Mouse (Mus musculus): ENCODE results near the gene Rhoj. TPM values are rescaled to one million over a fixed set of nuclear protein-coding genes. Genes with fewer than 3 reads are reported as not detected.
A peak's percentile ranks its signal among the peaks of the same experiment; 100 is the strongest.

The Rhoj gene
- polyA plus RNA-seq, 1 experiment from 2014 or later: 32.7 TPM

GRCm38 (mm10) chr12:75367371-75367770 is 59.2 kb downstream of the Rhoj start:
- H3K27me3 ChIP-seq (ENCODE audit: control insufficient read depth, insufficient read depth, low read length): no peaks in the 10 kb centered on the region
- no peaks in the 10 kb centered on the region for H3K36me3 ChIP-seq (ENCODE audit: control insufficient read depth, insufficient read depth, low read length)
- no peaks in the 10 kb centered on the region for H3K4me1 ChIP-seq (ENCODE audit: control insufficient read depth, insufficient read depth, low read length)
- H3K27ac ChIP-seq (replicated peaks; ENCODE audit: low read depth, low read length): no peak overlapping the region
- no peak for ATAC-seq (ENCODE audit: insufficient number of reproducible peaks, low FRiP score, low TSS enrichment, low read depth)
- no peak overlapping the region for H3K9ac ChIP-seq (ENCODE audit: low read length)
- DNase-seq (ENCODE audit: low spot score): no peak
- H3K4me3 ChIP-seq (ENCODE audit: low read depth, low read length): no peak overlapping the region
- no peak overlapping the region for H3K4me2 ChIP-seq (ENCODE audit: low read depth, severe bottlenecking)
- no peaks in the 10 kb centered on the region for H3K9me3 ChIP-seq (ENCODE audit: control insufficient read depth, low read length)
- WGBS: 92% methylated on average over 6 of the region's 6 CpGs

GRCm38 (mm10) chr12:75368527-75368926 is 60.4 kb downstream of the Rhoj start:
- Histone ChIP-seq H3K9ac (ENCODE audit: low read length) (no peak overlapping the region), H3K4me3 (ENCODE audit: low read depth, low read length) (no peak overlapping the region), H3K27ac (replicated peaks; ENCODE audit: low read depth, low read length) (no peak overlapping the region), H3K36me3 (ENCODE audit: control insufficient read depth, insufficient read depth, low read length) (no peaks in the 10 kb centered on the region), H3K9me3 (ENCODE audit: control insufficient read depth, low read length) (no peaks in the 10 kb centered on the region), H3K27me3 (ENCODE audit: control insufficient read depth, insufficient read depth, low read length) (no peaks in the 10 kb centered on the region), H3K4me1 (ENCODE audit: control insufficient read depth, insufficient read depth, low read length) (no peaks in the 10 kb centered on the region), H3K4me2 (ENCODE audit: low read depth, severe bottlenecking) (no peak overlapping the region)
- no peak for DNase-seq (ENCODE audit: low spot score)
- 92% methylated on average over 5 of the region's 5 CpGs for WGBS
- ATAC-seq (ENCODE audit: insufficient number of reproducible peaks, low FRiP score, low TSS enrichment, low read depth): no peak

GRCm38 (mm10) chr12:75369418-75369851 is 61.3 kb downstream of the Rhoj start:
- no peak overlapping the region for H3K4me3 ChIP-seq (ENCODE audit: low read depth, low read length)
- ATAC-seq (ENCODE audit: insufficient number of reproducible peaks, low FRiP score, low TSS enrichment, low read depth) (peak; percentile 31; the same call in 1 of the 2 replicates), DNase-seq (ENCODE audit: low spot score) (no peak)
- H3K4me1 ChIP-seq (ENCODE audit: control insufficient read depth, insufficient read depth, low read length): no peaks in the 10 kb centered on the region
- no peak overlapping the region for H3K4me2 ChIP-seq (ENCODE audit: low read depth, severe bottlenecking)
- no peaks in the 10 kb centered on the region for H3K36me3 ChIP-seq (ENCODE audit: control insufficient read depth, insufficient read depth, low read length)
- no peaks in the 10 kb centered on the region for H3K27me3 ChIP-seq (ENCODE audit: control insufficient read depth, insufficient read depth, low read length)
- H3K9ac ChIP-seq (ENCODE audit: low read length): no peak overlapping the region
- no peak overlapping the region for H3K27ac ChIP-seq (replicated peaks; ENCODE audit: low read depth, low read length)
- H3K9me3 ChIP-seq (ENCODE audit: control insufficient read depth, low read length): no peaks in the 10 kb centered on the region
- WGBS: 81% methylated on average over 2 of the region's 2 CpGs

- no peak overlapping the region for H3K27ac ChIP-seq (replicated peaks; ENCODE audit: low read depth, low read length)
- H3K9ac ChIP-seq (ENCODE audit: low read length): no peak overlapping the region
- DNase-seq (ENCODE audit: low spot score) (no peak), ATAC-seq (ENCODE audit: insufficient number of reproducible peaks, low FRiP score, low TSS enrichment, low read depth) (no peak)
- H3K4me1 ChIP-seq (ENCODE audit: control insufficient read depth, insufficient read depth, low read length): no peaks in the 10 kb centered on the region
- H3K27me3 ChIP-seq (ENCODE audit: control insufficient read depth, insufficient read depth, low read length): no peaks in the 10 kb centered on the region
- WGBS: 92% methylated on average over 10 of the region's 10 CpGs
- H3K36me3 ChIP-seq (ENCODE audit: control insufficient read depth, insufficient read depth, low read length): no peaks in the 10 kb centered on the region
- H3K4me3 ChIP-seq (ENCODE audit: low read depth, low read length): no peak overlapping the region
- no peak overlapping the region for H3K4me2 ChIP-seq (ENCODE audit: low read depth, severe bottlenecking)
- no peaks in the 10 kb centered on the region for H3K9me3 ChIP-seq (ENCODE audit: control insufficient read depth, low read length)
These were observed 66.3 kb downstream of the Rhoj start for GRCm38 (mm10) chr12:75374437-75374836.

- ATAC-seq (ENCODE audit: insufficient number of reproducible peaks, low FRiP score, low TSS enrichment, low read depth): no peak
These were observed 66.9 kb downstream of the Rhoj start for GRCm38 (mm10) chr12:75375060-75375459.

GRCm38 (mm10) chr12:75376126-75376525 is 68.0 kb downstream of the Rhoj start:
- Histone ChIP-seq H3K36me3 (ENCODE audit: control insufficient read depth, insufficient read depth, low read length) (no peaks in the 10 kb centered on the region), H3K4me2 (ENCODE audit: low read depth, severe bottlenecking) (no peak overlapping the region), H3K4me3 (ENCODE audit: low read depth, low read length) (no peak overlapping the region), H3K9me3 (ENCODE audit: control insufficient read depth, low read length) (no peaks in the 10 kb centered on the region), H3K27me3 (ENCODE audit: control insufficient read depth, insufficient read depth, low read length) (no peaks in the 10 kb centered on the region), H3K9ac (ENCODE audit: low read length) (no peak overlapping the region), H3K27ac (replicated peaks; ENCODE audit: low read depth, low read length) (no peak overlapping the region), H3K4me1 (ENCODE audit: control insufficient read depth, insufficient read depth, low read length) (no peaks in the 10 kb centered on the region)
- WGBS: 86% methylated on average over 6 of the region's 6 CpGs
- ATAC-seq (ENCODE audit: insufficient number of reproducible peaks, low FRiP score, low TSS enrichment, low read depth) (no peak), DNase-seq (ENCODE audit: low spot score) (no peak)

More at GRCm38 (mm10) chr12:75375060-75375459, 66.9 kb downstream of the Rhoj start:
- DNase-seq (ENCODE audit: low spot score): no peak
- WGBS: 95% methylated on average over 12 of the region's 12 CpGs
- Histone ChIP-seq H3K9me3 (ENCODE audit: control insufficient read depth, low read length) (no peaks in the 10 kb centered on the region), H3K27ac (replicated peaks; ENCODE audit: low read depth, low read length) (no peak overlapping the region), H3K9ac (ENCODE audit: low read length) (no peak overlapping the region), H3K4me3 (ENCODE audit: low read depth, low read length) (no peak overlapping the region), H3K4me2 (ENCODE audit: low read depth, severe bottlenecking) (no peak overlapping the region), H3K27me3 (ENCODE audit: control insufficient read depth, insufficient read depth, low read length) (no peaks in the 10 kb centered on the region), H3K36me3 (ENCODE audit: control insufficient read depth, insufficient read depth, low read length) (no peaks in the 10 kb centered on the region), H3K4me1 (ENCODE audit: control insufficient read depth, insufficient read depth, low read length) (no peaks in the 10 kb centered on the region)

GRCm38 (mm10) chr12:75386731-75387130 is 78.6 kb downstream of the Rhoj start:
- 0 out of 2 replicates have a peak, but pooled peaks have one; percentile 57 for ATAC-seq (ENCODE audit: insufficient number of reproducible peaks, low FRiP score, low TSS enrichment, low read depth)
- WGBS: 85% methylated on average over 9 of the region's 9 CpGs

GRCm38 (mm10) chr12:75387156-75387555 is 79.0 kb downstream of the Rhoj start:
- H3K4me2 ChIP-seq (ENCODE audit: low read depth, severe bottlenecking): no peak overlapping the region
- H3K27ac ChIP-seq (replicated peaks; ENCODE audit: low read depth, low read length): no peak overlapping the region
- 65% methylated on average over 8 of the region's 8 CpGs for WGBS
- no peaks in the 10 kb centered on the region for H3K9me3 ChIP-seq (ENCODE audit: control insufficient read depth, low read length)
- DNase-seq (ENCODE audit: low spot score) (peak; percentile 29), ATAC-seq (ENCODE audit: insufficient number of reproducible peaks, low FRiP score, low TSS enrichment, low read depth) (0 out of 2 replicates have a peak, but pooled peaks have one; percentile 57)
- no peaks in the 10 kb centered on the region for H3K36me3 ChIP-seq (ENCODE audit: control insufficient read depth, insufficient read depth, low read length)
- peaks cover 4% of the 10 kb centered on the region; the same call in 1 of the 2 replicates for H3K4me1 ChIP-seq (ENCODE audit: control insufficient read depth, insufficient read depth, low read length)
- no peak overlapping the region for H3K4me3 ChIP-seq (ENCODE audit: low read depth, low read length)
- no peak overlapping the region for H3K9ac ChIP-seq (ENCODE audit: low read length)
- H3K27me3 ChIP-seq (ENCODE audit: control insufficient read depth, insufficient read depth, low read length): no peaks in the 10 kb centered on the region

More at GRCm38 (mm10) chr12:75386731-75387130, 78.6 kb downstream of the Rhoj start:
- no peak overlapping the region for H3K4me3 ChIP-seq (ENCODE audit: low read depth, low read length)
- no peaks in the 10 kb centered on the region for H3K36me3 ChIP-seq (ENCODE audit: control insufficient read depth, insufficient read depth, low read length)
- no peak overlapping the region for H3K4me2 ChIP-seq (ENCODE audit: low read depth, severe bottlenecking)
- H3K9me3 ChIP-seq (ENCODE audit: control insufficient read depth, low read length): no peaks in the 10 kb centered on the region
- H3K9ac ChIP-seq (ENCODE audit: low read length): no peak overlapping the region
- H3K27ac ChIP-seq (replicated peaks; ENCODE audit: low read depth, low read length): no peak overlapping the region
- H3K4me1 ChIP-seq (ENCODE audit: control insufficient read depth, insufficient read depth, low read length): peaks cover 4% of the 10 kb centered on the region; the same call in 1 of the 2 replicates
- no peak for DNase-seq (ENCODE audit: low spot score)
- H3K27me3 ChIP-seq (ENCODE audit: control insufficient read depth, insufficient read depth, low read length): no peaks in the 10 kb centered on the region

- WGBS: 82% methylated on average over 15 of the region's 15 CpGs
- ATAC-seq (ENCODE audit: insufficient number of reproducible peaks, low FRiP score, low TSS enrichment, low read depth) (no peak), DNase-seq (ENCODE audit: low spot score) (no peak)
- Histone ChIP-seq H3K4me3 (ENCODE audit: low read depth, low read length) (no peak overlapping the region), H3K36me3 (ENCODE audit: control insufficient read depth, insufficient read depth, low read length) (no peaks in the 10 kb centered on the region), H3K9me3 (ENCODE audit: control insufficient read depth, low read length) (no peaks in the 10 kb centered on the region), H3K27ac (replicated peaks; ENCODE audit: low read depth, low read length) (no peak overlapping the region), H3K9ac (ENCODE audit: low read length) (no peak overlapping the region), H3K4me1 (ENCODE audit: control insufficient read depth, insufficient read depth, low read length) (peaks cover 4% of the 10 kb centered on the region; the same call in 1 of the 2 replicates), H3K4me2 (ENCODE audit: low read depth, severe bottlenecking) (no peak overlapping the region), H3K27me3 (ENCODE audit: control insufficient read depth, insufficient read depth, low read length) (no peaks in the 10 kb centered on the region)
These were observed 79.7 kb downstream of the Rhoj start for GRCm38 (mm10) chr12:75387846-75388245.
